Mouse (Mus musculus) kidney, postnatal 0 days (tissue): Measurements from ENCODE around the gene Iqcb1. TPM values are rescaled to one million over a fixed set of nuclear protein-coding genes. Genes with fewer than 3 reads are reported as not detected.

Source experiments
- ATAC-seq: fragments of 200-750 bp; cut with Nextera tagmentation; replicated peaks from 2 replicates; pipeline ENCODE4 v1.8.0; 2017; ENCODE audit warnings: low read depth, moderate number of reproducible peaks, moderate TSS enrichment, moderate library complexity; ENCODE audit not compliant: low FRiP score
- DNase-seq: peaks from one replicate; pipeline ENCODE4 v3.0.0-alpha.2; 2016; ENCODE audit warnings: low spot score
- H3K27ac ChIP-seq: fragments of 300-500 bp; sonication (generic); 2 replicates; pipeline ENCODE4 v1.5.1; 2014; ENCODE audit warnings: mild to moderate bottlenecking
- H3K27me3 ChIP-seq: fragments of 300-500 bp; sonication (generic); 2 replicates; pipeline ENCODE4 v1.6.1; 2014; ENCODE audit warnings: low read length, mixed read lengths; ENCODE audit not compliant: insufficient read depth
- H3K36me3 ChIP-seq: fragments of 300-500 bp; sonication (generic); 2 replicates; pipeline ENCODE4 v1.6.1; 2014; ENCODE audit warnings: low read length, mixed read lengths; ENCODE audit not compliant: insufficient read depth
- H3K4me1 ChIP-seq: fragments of 300-500 bp; sonication (generic); replicated peaks from 2 replicates; pipeline ENCODE4 v1.6.1; 2014; ENCODE audit warnings: antibody characterized with exemption, low read length, mixed read lengths; ENCODE audit not compliant: insufficient read depth
- H3K4me2 ChIP-seq: fragments of 300-500 bp; sonication (generic); 2 replicates; pipeline ENCODE4 v1.6.1; 2014; ENCODE audit warnings: mild to moderate bottlenecking, low read length, moderate library complexity, mixed read lengths
- H3K4me3 ChIP-seq: fragments of 300-500 bp; sonication (generic); replicated peaks from 2 replicates; pipeline ENCODE4 v1.5.1; 2014; ENCODE audit warnings: low read depth, low read length
- H3K9ac ChIP-seq: fragments of 300-500 bp; sonication (generic); 2 replicates; pipeline ENCODE4 v1.6.1; 2014; ENCODE audit warnings: low read depth, low read length
- H3K9me3 ChIP-seq: fragments of 300-500 bp; sonication (generic); replicated peaks from 2 replicates; pipeline ENCODE4 v1.6.1; 2016; ENCODE audit warnings: low read length, inconsistent platforms, mixed read lengths
- CTCF ChIP-seq: IDR thresholded peaks from 2 replicates; pipeline ENCODE4 v1.5.1; 2016; ENCODE audit warnings: antibody characterized with exemption, low read depth, mild to moderate bottlenecking, moderate library complexity
- WGBS: fragments of 180-500 bp; shearing (Covaris S2); extraction: QIAGEN DNeasy Blood & Tissue Kit; methylation state at CpG from one replicate; pipeline ENCODE4 v1.1.7; 2014; 5-methylcytosine and 5-hydroxymethylcytosine counted together
- polyA plus RNA-seq: library from polyadenylated mRNA; unstranded; fragments of >200 nt; fragmentation: Nextera tagmentation; extraction: Ambion mirVana; gene quantifications from 2 replicates; pipeline ENCODE4 v1.2.1, GENCODE M21; 2015

The Iqcb1 gene
- polyA plus RNA-seq, 1 experiment from 2014 or later, result 21.8 TPM

DNA sequence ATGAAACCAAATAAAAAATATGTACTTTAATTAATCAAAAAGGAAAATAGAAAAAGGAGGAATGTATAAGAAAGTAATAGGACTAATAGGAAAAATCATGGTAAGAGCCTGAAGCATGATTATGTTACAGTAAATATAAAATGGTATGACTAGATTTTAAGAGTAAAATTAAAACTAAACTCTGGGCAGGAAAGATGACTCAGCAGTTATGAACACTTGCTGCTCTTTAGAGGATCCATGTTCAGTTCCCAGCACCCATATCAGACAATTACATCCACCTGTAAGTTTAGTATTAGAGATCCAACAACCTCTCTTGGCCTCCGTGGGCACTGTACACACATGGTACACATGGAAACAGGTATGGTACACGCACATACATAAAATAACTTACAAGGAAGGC lies 41.3 kb downstream of the Iqcb1 start:
- peaks cover 13% of the 10 kb centered on the region; the same call in 1 of the 2 replicates for H3K36me3 ChIP-seq

DNA sequence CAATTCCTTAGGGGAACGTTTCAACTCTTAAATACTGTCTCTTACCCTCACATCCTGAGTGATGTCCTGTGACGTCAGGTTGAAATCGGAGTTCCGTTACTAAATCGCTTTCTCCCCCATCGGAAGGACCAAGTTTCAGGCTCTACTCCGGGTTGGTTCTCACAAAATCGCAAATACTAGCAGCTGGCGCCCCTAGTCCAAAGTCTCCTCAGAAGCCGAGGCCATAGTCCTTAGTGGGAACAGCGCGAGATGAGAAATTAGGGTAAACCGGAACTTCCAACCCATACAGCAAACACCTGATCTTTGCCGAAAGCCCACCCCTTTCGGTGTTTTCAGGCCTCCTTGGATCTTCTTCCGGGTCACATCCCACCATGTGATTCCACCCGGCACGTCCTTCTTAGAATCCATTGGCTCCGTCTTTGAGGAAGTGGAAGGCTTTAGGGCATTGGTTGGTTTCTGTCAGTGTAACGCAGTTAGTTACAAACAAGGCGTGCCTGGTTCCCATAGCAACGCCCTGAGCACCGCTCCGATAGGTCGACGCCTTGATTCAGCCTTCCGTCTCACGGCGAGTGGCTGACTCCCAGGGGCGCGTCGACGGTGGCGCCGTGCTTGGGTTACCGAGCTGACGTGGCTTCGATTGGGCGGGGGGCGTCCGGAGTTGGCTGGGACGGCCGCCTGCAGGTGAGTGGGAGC lies 46.5 kb downstream of the Iqcb1 start, which contains the start of the genes Eaf2 and Golgb1:
Gene Eaf2 (minus strand): TSS at position 421 of the 693 bp plus-strand sequence.
Gene Golgb1 (plus strand): TSS at position 558 of the 693 bp plus-strand sequence.
- H3K36me3 ChIP-seq, result peaks cover 8% of the 10 kb centered on the region; the same call in 1 of the 2 replicates
- peak; percentile 100 for DNase-seq
- peak within 1 kb of the TSS; percentile 91 for H3K27ac ChIP-seq
- peak; percentile 100 for ATAC-seq
- peak within 1 kb of the TSS; percentile 84 for H3K4me3 ChIP-seq
- peak within 1 kb of the TSS; percentile 65 for H3K4me2 ChIP-seq
- WGBS, result under 1% methylated on average over 43 of the region's 43 CpGs
- no peaks in the 10 kb centered on the region for H3K9me3 ChIP-seq
- peaks cover 6% of the 10 kb centered on the region; the same call in 1 of the 2 replicates for H3K4me1 ChIP-seq
- no peaks in the 10 kb centered on the region for H3K27me3 ChIP-seq
- H3K9ac ChIP-seq, result peak within 1 kb of the TSS; percentile 92
- TF ChIP-seq CTCF, result no peak

More for the DNA sequence above, 41.3 kb downstream of the Iqcb1 start:
- no peak for DNase-seq
- Histone ChIP-seq H3K4me2 (no peak overlapping the region), H3K4me3 (no peak overlapping the region), H3K9ac (no peak overlapping the region), H3K27ac (no peak overlapping the region), H3K4me1 (peaks cover 6% of the 10 kb centered on the region; the same call in 1 of the 2 replicates), H3K9me3 (no peaks in the 10 kb centered on the region), H3K27me3 (no peaks in the 10 kb centered on the region)
- 96% methylated on average over 2 of the region's 2 CpGs for WGBS
- no peak for TF ChIP-seq CTCF
- ATAC-seq, result no peak

DNA sequence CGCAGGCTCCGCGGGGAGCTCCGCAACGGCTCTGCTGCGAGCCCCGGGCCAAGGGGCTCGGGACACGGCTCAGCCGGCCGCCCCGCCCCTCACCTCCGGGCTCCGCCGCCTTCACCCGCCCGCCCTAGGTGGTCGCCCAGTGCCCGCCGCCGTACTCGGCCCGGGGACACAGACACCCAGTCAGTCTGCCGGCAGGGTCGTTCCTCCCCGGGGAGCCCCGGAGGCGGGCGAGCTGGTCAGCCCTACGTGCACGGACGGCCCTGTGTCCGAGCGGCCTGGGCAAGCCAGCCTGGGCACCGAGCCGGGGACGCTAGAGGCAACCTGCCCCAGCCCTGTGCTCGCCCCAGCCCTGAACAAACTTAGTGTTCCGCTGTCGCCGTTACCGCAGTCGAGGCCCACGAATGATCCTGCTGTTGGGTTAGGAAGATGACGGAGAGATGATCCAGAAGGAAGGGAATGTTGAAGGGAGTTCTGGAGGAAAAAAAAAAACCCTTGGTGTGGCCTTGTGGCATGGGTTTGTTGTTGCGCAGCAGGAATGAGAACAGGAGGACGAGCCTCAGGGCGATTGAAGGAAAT lies 47.2 kb downstream of the Iqcb1 start:
- ATAC-seq (no peak), DNase-seq (peak; percentile 56)
- H3K4me1 ChIP-seq, result peaks cover 6% of the 10 kb centered on the region; the same call in 1 of the 2 replicates
- H3K4me2 ChIP-seq, result peak overlapping the region; percentile 65
- H3K9me3 ChIP-seq, result no peaks in the 10 kb centered on the region
- H3K27me3 ChIP-seq, result no peaks in the 10 kb centered on the region
- H3K36me3 ChIP-seq, result peaks cover 8% of the 10 kb centered on the region; the same call in 1 of the 2 replicates
- H3K27ac ChIP-seq, result peak overlapping the region; percentile 89
- H3K9ac ChIP-seq, result peak overlapping the region; percentile 92
- peak overlapping the region; percentile 84 for H3K4me3 ChIP-seq
- under 1% methylated on average over 45 of the region's 48 CpGs for WGBS
- TF ChIP-seq CTCF, result no peak

- DNase-seq (no peak), ATAC-seq (no peak)
- Histone ChIP-seq H3K4me3 (no peak overlapping the region), H3K4me2 (no peak overlapping the region), H3K27ac (no peak overlapping the region), H3K27me3 (no peaks in the 10 kb centered on the region), H3K9me3 (no peaks in the 10 kb centered on the region), H3K4me1 (peaks cover 6% of the 10 kb centered on the region; the same call in 1 of the 2 replicates), H3K36me3 (no peaks in the 10 kb centered on the region), H3K9ac (no peak overlapping the region)
- 77% methylated on average over 5 of the region's 5 CpGs for WGBS
- peak; percentile 14; the same call in 1 of the 2 replicates for TF ChIP-seq CTCF
These were observed 49.1 kb downstream of the Iqcb1 start for GRCm38 (mm10) chr16:36877316-36877715.

DNA sequence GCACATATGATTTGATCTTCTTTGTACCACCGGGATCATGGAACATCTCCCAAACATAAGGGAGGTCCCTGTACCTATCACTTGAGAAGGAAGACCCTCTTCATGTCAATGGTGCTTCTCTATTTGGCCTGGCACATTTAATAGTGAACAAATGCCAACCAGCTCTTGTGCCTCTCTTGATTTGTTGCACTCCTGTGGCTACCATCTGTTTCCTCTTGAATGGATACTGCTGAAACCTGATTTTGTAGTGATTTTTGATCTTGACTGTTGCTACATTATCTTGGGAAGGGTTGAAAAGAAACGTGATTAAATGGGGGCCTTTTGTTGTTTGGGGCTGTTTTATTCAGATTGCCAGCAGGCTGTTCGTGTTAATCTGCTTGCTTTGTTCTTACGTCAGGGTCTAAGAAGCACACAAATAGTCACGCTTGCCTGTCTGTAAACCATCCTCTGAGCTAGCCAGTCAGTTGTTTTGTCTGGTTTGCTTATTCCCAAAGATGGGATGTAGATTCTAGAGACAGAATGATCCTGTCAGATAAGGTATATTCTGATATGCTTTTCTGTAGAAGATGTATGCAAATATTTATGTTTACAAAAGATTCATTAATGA lies 54.7 kb downstream of the Iqcb1 start:
- TF ChIP-seq CTCF, result no peak
- DNase-seq (no peak), ATAC-seq (no peak)
- Histone ChIP-seq H3K4me1 (no peaks in the 10 kb centered on the region), H3K27ac (no peak overlapping the region), H3K36me3 (peaks cover 17% of the 10 kb centered on the region; the same call in 1 of the 2 replicates), H3K4me3 (no peak overlapping the region), H3K4me2 (no peak overlapping the region), H3K9me3 (no peaks in the 10 kb centered on the region), H3K27me3 (no peaks in the 10 kb centered on the region), H3K9ac (no peak overlapping the region)
- WGBS, result 78% methylated on average over 5 of the region's 5 CpGs

DNA sequence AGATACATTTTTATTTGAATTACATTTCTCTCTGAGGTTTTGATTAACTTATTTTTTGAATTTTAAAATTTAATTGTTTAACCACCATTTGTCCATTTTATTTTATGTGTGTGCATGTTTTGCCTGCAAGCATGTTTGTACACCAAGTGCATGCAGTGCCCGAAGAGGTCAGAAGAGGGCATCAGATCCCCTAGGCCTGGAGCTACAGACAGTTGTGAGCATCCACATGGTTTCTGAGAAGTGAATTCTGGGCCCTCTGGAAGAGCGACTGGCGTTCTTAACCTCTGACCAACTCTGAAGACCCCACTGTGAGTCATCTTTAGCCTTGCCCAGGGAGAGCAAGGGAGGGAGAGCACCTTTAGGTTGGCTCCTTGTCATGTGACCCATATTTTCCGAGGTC lies 56.7 kb downstream of the Iqcb1 start:
- peak; percentile 31 for DNase-seq
- peaks cover 26% of the 10 kb centered on the region; the same call in 1 of the 2 replicates for H3K36me3 ChIP-seq
- no peaks in the 10 kb centered on the region for H3K4me1 ChIP-seq
- H3K9ac ChIP-seq, result no peak overlapping the region
- H3K4me2 ChIP-seq, result no peak overlapping the region
- H3K27me3 ChIP-seq, result no peaks in the 10 kb centered on the region
- peak; percentile 59 for TF ChIP-seq CTCF
- H3K4me3 ChIP-seq, result no peak overlapping the region
- no peak overlapping the region for H3K27ac ChIP-seq
- no peak for ATAC-seq
- WGBS, result 87% methylated on average over 4 of the region's 4 CpGs
- no peaks in the 10 kb centered on the region for H3K9me3 ChIP-seq
